Mouse (Mus musculus) cerebellum, adult 8-10 months (tissue): ENCODE data around the gene Gm45716.

Experiments
- DNase-seq: peaks from one replicate; pipeline ENCODE4 v3.0.0; 2022

Gene Gm45716

GRCm38 (mm10) chr11:90220022-90220645 lies 32.7 kb downstream of the Gm45716 start:
- DNase-seq = no peak

DNA sequence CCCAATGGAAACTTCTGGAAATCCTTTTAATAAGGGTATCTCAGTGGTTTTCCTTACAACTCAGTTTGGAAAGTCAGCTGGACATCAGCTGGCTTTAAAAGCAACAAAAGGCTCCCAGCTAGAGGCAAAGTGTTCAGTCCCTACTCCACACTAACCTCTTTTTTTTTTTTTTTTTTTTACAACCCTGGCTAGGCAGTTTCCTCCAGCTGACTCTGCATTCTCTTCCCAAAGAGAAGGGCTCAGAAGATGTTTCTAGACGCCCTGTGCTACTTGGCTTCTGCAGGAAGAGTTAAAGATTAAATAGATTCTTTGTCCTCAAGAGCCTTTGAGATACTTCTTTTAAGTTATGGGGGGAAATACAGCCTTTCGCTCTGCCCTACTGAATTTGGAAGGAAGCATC lies 33.3 kb downstream of the Gm45716 start:
- DNase-seq = no peak

DNA sequence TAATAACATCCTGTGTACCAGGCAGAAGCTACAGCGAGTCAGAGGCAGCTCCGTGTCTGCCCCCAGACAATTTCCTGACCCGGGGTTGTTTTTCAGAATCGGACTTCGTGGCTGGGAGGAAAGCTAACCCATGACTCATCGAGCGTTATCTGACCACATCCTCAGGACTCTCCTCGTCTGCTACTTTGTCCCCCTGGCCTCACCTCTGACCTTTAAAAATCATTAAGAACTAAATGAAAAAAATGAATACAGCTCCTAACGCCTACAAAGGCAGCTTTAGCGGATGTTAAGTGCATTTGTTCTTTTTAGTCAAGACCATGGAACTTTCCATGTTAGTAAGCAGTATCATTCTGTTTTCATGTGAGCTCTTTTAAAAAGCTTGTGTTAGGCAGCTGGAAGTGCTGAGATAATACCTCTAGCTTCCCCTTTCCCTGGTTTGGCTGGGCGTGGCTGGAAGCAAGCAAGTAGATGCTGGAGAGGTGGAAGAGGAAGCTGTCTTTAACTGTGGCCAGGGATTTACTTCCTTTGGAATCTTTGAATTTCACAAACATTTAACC lies 37.5 kb downstream of the Gm45716 start:
- no peak for DNase-seq

GRCm38 (mm10) chr11:90227000-90227922 lies 39.8 kb downstream of the Gm45716 start:
- DNase-seq = no peak

DNA sequence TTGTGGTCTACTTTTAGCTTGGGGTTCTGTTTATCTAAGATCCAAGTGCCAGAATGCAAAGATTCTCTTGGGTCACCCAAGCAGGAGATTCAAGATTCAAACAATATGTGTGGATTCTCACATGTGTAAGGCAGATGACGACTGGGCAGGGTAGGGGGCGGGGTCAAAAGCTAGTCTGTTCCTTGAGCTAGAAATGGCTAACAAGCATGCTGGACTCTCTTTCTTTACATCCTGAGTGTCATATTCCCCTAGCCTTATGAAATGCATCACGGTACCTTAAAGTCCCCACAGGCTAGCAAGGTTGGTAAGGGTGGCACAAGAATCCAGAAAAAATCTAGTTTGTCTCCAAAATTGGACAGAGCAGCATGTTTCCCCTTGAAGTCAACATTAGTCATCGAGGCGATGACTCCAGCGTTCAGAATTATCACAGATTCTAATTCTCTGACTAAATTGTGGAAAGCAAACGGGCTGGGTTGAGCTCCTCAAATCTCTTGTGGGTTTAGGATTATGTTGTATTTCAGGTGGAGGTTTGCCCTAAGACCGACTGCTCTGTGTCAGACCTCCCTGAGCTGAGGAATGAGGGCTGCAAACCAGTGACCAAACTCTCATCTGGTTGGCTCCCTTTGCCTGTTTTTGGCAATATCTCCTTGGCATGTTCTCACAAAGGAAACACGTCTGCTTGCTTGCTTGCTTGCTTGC lies 40.9 kb downstream of the Gm45716 start:
- DNase-seq = no peak

DNA sequence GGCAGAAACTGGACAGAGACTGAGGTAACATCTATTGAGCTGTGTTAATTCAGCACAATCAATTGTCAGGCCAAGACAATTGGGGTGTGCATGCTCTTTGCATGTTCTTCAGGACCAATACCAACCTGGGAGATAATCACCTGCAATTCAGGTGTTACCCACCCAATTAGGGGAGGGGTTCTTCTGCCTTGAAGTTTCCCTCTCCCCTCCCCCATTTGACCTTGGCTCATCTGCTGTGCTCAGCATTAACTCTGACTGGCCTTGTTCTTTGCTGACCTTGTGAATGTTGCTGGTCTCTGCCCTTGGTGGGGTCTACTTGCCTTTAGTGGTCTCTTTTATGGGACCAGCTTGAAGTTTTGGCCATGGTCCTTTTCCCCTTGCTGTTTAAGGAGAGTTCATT lies 42.3 kb downstream of the Gm45716 start:
- no peak for DNase-seq

DNA sequence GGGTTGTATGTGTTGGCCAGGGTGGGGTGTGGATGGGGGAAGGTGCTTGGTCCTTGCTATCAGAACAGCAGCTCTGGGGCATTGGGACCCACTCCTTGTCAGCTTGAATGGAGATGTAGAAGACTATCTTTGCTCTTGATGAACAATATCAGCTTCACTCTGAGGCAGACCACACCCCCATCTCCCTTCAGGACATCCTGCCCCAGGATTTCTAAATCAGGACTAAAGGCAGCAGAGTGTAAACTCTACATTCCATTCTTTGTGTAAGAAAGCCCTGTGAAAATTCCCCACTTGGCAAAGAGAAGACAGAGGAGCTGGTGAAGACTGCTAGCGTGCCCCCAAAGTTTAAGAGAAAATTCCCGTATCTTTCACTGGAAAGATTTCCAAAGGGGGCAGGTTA lies 43.2 kb downstream of the Gm45716 start:
- DNase-seq = no peak

DNA sequence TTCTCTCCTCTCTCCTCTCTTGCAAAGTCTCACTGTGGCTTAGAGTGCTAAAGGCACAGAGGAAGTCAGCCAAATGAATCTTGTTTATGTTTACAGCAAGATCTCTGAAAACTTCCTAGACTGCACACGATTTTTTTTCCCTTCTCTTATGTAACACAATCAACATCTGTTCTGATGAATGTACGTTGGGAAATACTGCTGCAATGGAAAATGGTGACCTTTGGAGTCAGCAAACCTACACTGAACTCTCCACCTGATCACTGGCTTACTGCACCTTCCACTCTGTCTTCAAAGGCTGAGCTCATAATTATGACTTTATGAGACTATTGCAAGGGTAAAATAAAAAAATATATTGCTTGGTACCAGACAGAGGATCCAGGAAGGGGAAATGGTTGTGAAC lies 44.1 kb downstream of the Gm45716 start:
- DNase-seq = no peak

DNA sequence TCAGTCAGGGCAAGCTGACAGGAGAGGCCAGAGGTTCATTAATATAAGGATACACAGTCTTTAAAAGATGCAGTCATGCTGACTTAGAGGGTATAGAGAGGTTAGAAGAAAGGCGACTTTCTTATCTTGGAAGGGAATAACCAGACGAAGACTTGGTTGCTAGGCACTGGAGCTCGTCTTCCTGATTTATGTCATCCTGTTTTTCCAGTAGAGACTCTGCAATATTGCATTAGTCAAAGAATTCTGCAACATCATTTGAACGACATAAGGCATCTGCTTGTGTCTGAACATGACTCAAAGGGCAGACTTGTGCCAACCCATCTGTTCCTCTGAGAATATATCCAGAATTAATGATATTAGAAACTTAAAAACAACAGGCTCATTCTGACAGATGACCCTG lies 45.2 kb downstream of the Gm45716 start:
- DNase-seq = no peak

DNA sequence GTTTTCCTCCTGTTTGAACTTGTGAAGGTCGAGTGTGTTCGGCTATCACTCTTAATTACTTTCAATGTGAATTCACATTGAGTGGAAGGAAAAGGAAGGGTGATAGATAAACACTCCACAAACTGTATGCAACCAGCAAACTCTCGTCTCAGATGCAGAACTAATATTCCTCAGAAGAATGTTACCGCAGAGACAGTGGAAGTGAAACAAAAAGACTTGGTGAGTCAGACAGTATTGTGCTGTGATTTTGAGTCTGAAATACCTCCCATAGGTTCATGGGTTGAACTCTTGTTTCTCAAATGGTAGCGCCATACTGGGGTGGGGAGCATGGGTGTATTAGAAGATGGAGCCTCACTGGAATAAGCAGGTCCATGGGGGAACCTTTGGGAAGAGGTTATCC lies 47.7 kb downstream of the Gm45716 start:
- no peak for DNase-seq

DNA sequence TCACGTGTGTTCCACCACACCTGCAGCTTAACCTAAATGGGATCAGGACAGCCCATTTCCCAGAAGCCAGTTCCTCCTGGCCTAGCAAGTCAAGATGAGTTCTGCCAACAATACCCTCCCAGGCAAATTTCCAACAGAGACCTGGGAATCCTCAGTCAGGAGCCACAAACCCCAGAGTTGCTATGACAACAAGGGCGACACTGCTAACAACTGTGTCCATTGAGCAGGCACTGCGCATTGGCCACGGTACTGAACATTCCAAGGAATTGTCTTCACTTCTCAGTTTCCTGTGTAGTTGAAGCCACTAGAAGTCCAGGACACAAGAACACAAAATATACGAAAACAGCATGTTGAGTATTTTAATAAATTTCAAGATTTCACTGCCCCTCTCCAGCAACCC lies 50.1 kb downstream of the Gm45716 start:
- no peak for DNase-seq

GRCm38 (mm10) chr11:90238657-90239056 lies 51.2 kb downstream of the Gm45716 start:
- no peak for DNase-seq

DNA sequence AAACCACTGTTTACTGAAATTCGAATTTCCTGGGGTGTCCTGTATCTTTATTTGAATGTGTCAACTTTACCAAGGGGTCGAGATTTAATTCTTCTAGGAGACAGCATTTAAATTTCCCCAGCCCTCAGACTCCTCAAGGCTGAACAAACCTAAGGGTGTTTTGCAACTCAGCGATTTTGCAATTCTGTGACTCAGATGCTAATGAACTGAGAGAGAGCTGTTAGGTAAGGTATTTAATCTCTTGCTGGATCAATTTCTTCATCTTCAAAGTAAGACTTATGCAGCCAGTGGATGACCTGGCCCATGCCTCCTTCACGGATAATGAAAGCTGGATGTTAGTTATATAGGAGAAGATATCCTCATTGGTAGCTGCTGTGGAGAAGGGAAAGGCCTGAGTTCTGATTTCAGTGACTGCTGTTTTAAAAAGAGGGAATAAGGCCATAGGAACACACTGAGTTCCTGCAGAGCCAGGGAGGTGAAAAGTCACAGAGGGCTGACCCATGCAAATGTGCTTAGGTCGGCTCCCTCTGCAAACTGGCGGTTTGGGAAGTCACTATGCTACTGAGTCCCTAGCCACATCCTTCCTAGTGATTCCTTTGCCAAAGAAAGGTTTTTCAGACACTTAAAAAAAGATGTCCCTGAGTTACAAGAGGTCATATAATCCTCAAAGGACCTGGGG lies 53.3 kb downstream of the Gm45716 start:
- DNase-seq = no peak

GRCm38 (mm10) chr11:90241874-90242273 lies 54.4 kb downstream of the Gm45716 start:
- DNase-seq = no peak

GRCm38 (mm10) chr11:90243300-90243699 lies 55.8 kb downstream of the Gm45716 start:
- no peak for DNase-seq

DNA sequence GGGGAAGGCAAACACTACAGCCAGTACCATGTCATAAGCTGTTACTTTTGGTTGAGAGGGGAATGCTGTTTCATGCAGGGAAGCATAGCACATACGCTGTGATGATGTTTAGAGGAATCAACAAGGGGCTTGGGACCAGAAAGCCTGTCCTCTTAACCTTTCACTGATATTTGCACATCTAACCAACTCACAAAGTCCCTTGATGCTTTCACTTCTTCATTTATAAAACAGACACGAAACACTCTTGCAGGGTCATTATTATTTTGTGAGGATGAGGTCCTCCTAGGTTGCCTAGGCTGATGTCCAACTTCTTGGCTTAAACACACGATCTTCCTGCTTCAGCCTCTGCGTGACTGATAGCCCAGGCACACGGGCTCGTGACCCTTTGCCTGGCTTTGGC lies 58.1 kb downstream of the Gm45716 start:
- no peak for DNase-seq

DNA sequence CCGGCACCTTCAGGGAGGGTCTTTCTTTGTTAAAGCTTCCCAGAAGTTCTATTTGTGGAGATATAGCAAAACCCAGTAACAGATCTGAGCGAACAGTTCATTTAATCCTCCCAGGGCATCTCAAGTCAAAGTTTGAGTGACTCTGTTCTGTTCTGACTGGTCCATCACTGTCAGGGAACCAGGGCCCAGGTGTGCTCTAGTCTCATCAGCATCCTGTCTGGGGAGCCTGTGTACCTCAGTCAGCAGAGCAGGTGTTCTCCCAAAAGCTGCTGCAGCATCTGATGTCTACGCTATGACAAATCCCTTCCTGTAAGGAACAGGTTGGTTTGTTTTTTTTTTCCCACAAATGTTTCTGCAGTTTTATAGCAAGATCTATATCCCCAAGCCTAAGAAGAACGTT lies 59.2 kb downstream of the Gm45716 start:
- no peak for DNase-seq

DNA sequence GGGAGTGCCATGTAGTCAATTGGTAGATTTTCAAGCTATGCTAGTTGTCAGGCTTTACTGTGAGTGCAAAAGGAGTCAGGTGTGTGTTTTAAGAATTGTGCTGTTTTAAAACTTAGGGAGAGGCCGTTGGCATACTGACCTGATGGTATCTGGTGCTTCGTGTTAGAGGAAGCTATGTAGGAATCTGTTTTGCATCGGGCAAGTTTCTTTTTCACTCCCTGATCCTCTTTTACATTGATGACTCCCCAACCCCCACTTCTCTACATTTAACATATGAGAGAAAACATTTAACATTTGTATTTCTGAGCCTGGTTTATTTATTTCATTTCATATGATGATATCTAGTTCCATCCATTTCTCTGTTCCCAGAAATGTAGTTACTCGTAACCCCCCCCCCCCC lies 60.3 kb downstream of the Gm45716 start:
- DNase-seq = no peak

- DNase-seq = peak; percentile 97
These were observed 61.7 kb downstream of the Gm45716 start, which contains the start of gene Mmd for GRCm38 (mm10) chr11:90249025-90249650. Gene Mmd (plus strand): TSS chr11:90249456.

GRCm38 (mm10) chr11:90249701-90250141 lies 62.2 kb downstream of the Gm45716 start:
- DNase-seq = no peak

DNA sequence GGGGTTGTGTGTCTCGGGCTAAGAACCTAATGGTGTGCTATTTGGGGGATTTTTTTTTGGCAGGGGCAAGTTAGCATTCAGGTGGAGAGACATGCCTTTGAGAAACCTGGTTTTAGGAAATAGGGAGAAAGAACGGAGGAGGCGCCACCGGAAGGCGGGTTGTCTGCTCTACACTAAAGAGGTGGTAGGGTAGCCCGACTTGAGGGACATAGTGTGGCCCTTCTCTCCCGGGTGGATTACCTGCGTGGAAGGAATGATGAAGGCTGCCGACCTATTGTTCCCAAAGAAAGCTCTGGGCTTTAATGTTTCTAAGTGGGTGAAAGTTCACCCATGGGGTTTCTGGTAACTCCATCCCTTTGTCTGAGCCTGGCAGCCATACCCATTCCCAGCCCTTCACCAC lies 62.7 kb downstream of the Gm45716 start:
- peak; percentile 9 for DNase-seq

DNA sequence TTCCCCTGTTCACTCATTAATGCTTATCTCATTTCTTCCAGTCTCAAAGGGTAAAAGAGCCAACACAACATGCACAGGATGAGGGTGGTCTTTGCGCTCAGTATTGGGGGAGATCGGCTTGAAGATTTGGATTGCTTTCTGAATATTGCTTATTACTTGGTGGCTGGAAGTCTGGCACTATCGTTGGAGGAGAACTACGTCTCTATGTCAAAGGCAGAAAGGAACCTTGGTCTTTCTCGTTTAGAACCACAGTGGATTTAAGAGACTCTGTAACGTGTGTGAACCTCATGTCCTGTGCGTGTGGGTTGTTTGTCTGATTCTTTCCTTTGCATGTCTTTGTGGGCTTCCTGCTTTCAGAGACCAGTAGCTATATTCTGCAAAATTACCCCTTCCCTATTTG lies 63.2 kb downstream of the Gm45716 start:
- no peak for DNase-seq
